12 mouse cellular contexts compared by ENCODE assay signal in genomic region chr5:103209486-103209885, GRCm38 (mm10). TPM values are rescaled to one million over a fixed set of nuclear protein-coding genes. Genes with fewer than 3 reads are reported as not detected.
DNase-seq lines count a peak whose midpoint lies in the region; ATAC-seq lines count a peak whose summit lies in the region.
"Had no signal": no experiment of that assay in that cellular context is flagged by ENCODE, and none has a peak within 500 bp of the region (broad histone marks: within the 10 kb centered on the region; RNA-seq: fewer than 3 reads in every experiment).

No protein-coding gene starts in this region.

- WGBS in hindbrain, embryonic 11.5 days: 68% methylated on average over 6 of the region's 6 CpGs
- 61% methylated on average over 6 of the region's 6 CpGs for WGBS in neural tube, embryonic 12.5 days

- peak overlapping the region; percentile 54 for H3K4me2 ChIP-seq in hindbrain, embryonic 11.5 days (replicated peaks; ENCODE audit: low read depth, low read length)
- peak overlapping the region; percentile 53 for H3K4me2 ChIP-seq in neural tube, embryonic 12.5 days (replicated peaks)
- H3K4me2 ChIP-seq: embryonic facial prominence, embryonic 12.5 days; liver, embryonic 12.5 days had no signal

- no peaks in the 10 kb centered on the region for H3K9me3 ChIP-seq in hindbrain, embryonic 11.5 days (ENCODE audit: control insufficient read depth, low read length)
- 0 out of 2 replicates have a peak, but pooled peaks cover 1% of the 10 kb centered on the region for H3K9me3 ChIP-seq in neural tube, embryonic 12.5 days
- H3K9me3 ChIP-seq: embryonic facial prominence, embryonic 12.5 days; liver, embryonic 12.5 days had no signal

- H3K27ac ChIP-seq in hindbrain, embryonic 11.5 days (ENCODE audit: low read depth, low read length): peak overlapping the region; percentile 13; the same call in 1 of the 2 replicates
- H3K27ac ChIP-seq in neural tube, embryonic 12.5 days: no peak overlapping the region
- H3K27ac ChIP-seq: embryonic facial prominence, embryonic 12.5 days; liver, embryonic 12.5 days had no signal

- no peaks in the 10 kb centered on the region for H3K36me3 ChIP-seq in hindbrain, embryonic 11.5 days (ENCODE audit: control insufficient read depth, insufficient read depth, low read length)
- H3K36me3 ChIP-seq in neural tube, embryonic 12.5 days: no peaks in the 10 kb centered on the region
- H3K36me3 ChIP-seq: embryonic facial prominence, embryonic 12.5 days; liver, embryonic 12.5 days had no signal

- H3K9ac ChIP-seq in hindbrain, embryonic 11.5 days (ENCODE audit: low read depth, low read length): peak overlapping the region; percentile 48; the same call in 1 of the 2 replicates
- H3K9ac ChIP-seq in neural tube, embryonic 12.5 days: peak overlapping the region; percentile 30
- H3K9ac ChIP-seq: embryonic facial prominence, embryonic 12.5 days; liver, embryonic 12.5 days had no signal

- intact Hi-C loops in left cerebral cortex, postnatal 25 days (cut with DNase I): loop anchor here (5.0 kb wide), 2 partner anchors 117 to 187 kb away; no protein-coding TSS in a partner anchor
- intact Hi-C loops in left cerebral cortex, postnatal 10 days (cut with DNase I): loop anchor here (5.0 kb wide), 3 partner anchors 47 to 187 kb away; no protein-coding TSS in a partner anchor

- DNase-seq in left cerebral cortex, postnatal 25 days (ENCODE audit: low spot score in 2 of 2): peak; percentile 34 to 38
- DNase-seq in left cerebral cortex, postnatal 10 days (ENCODE audit: extremely low spot score in 1 of 2, low spot score in 2 of 2): no peak
- peak; percentile 37 to 60 for DNase-seq in cerebellum, postnatal 10 days
- DNase-seq in hindbrain, embryonic 11.5 days (ENCODE audit: low spot score): no peak
- no peak for DNase-seq in embryo, embryonic 9.5 days (ENCODE audit: extremely low spot score)
- DNase-seq: adrenal gland, postnatal 10 days had no signal

- peak overlapping the region; percentile 44 for H3K4me3 ChIP-seq in hindbrain, embryonic 11.5 days (ENCODE audit: low read depth, low read length)
- H3K4me3 ChIP-seq in neural tube, embryonic 12.5 days: peak overlapping the region; percentile 44
- H3K4me3 ChIP-seq: embryonic facial prominence, embryonic 12.5 days; liver, embryonic 12.5 days had no signal

- no peak for ATAC-seq in hindbrain, embryonic 11.5 days (ENCODE audit: low FRiP score)
- ATAC-seq in neural tube, embryonic 12.5 days (ENCODE audit: low FRiP score, low read depth): no peak
- no peak for ATAC-seq in monocyte, adult 5-6 weeks (replicated peaks; ENCODE audit: insufficient number of reproducible peaks, low FRiP score, low TSS enrichment, poor library complexity, severe bottlenecking)
- no peak for ATAC-seq in erythroblast, adult 5-6 weeks (replicated peaks; ENCODE audit: low FRiP score, poor library complexity, severe bottlenecking)
- ATAC-seq: liver, embryonic 12.5 days had no signal

- H3K4me1 ChIP-seq in hindbrain, embryonic 11.5 days (replicated peaks; ENCODE audit: control insufficient read depth, insufficient read depth, low read length): no peaks in the 10 kb centered on the region
- H3K4me1 ChIP-seq in neural tube, embryonic 12.5 days: peaks cover 11% of the 10 kb centered on the region
- H3K4me1 ChIP-seq: embryonic facial prominence, embryonic 12.5 days; liver, embryonic 12.5 days had no signal

- no peaks in the 10 kb centered on the region for H3K27me3 ChIP-seq in hindbrain, embryonic 11.5 days (ENCODE audit: control insufficient read depth, insufficient read depth, low read length)
- H3K27me3 ChIP-seq in neural tube, embryonic 12.5 days (replicated peaks): no peaks in the 10 kb centered on the region
- H3K27me3 ChIP-seq: embryonic facial prominence, embryonic 12.5 days; liver, embryonic 12.5 days had no signal

RNA-seq across cellular contexts. Expression of gene Mapk10, which starts 1.6 kb away (rescaled TPM):
- 100 to 1,000 TPM; 466 to 482 TPM for total RNA-seq in left cerebral cortex, postnatal 25 days (2021)
- 100 to 1,000 TPM; 302 to 323 TPM for total RNA-seq in left cerebral cortex, postnatal 10 days (2021)
- 67.7 and 72.2 TPM in 2 replicates for polyA plus RNA-seq in hindbrain, embryonic 11.5 days (2014; fragmentation: Nextera tagmentation; extraction: Ambion mirVana)
- 64.5 and 72.0 TPM in 2 replicates for polyA plus RNA-seq in neural tube, embryonic 12.5 days (2016; fragmentation: Nextera tagmentation; extraction: Ambion mirVana)
- total RNA-seq in monocyte, adult 5-6 weeks (2017): not detected in 3 replicates
- total RNA-seq in erythroblast, adult 5-6 weeks (2015; ENCODE audit: low replicate concordance): not detected in 2 replicates
- total RNA-seq in erythroblast, adult 5-6 weeks (2017; ENCODE audit: low replicate concordance): not detected in 2 replicates
- total RNA-seq: megakaryocyte-erythroid progenitor cell, adult 5-6 weeks had no signal

Comparison
In these comparisons a context has a peak if more than half of its experiments do, and no peak if none do; other contexts are left out.
1. DNase-seq: peak in left cerebral cortex, postnatal 25 days (2 of 2) and cerebellum, postnatal 10 days (2 of 2); none in left cerebral cortex, postnatal 10 days (0 of 2), hindbrain, embryonic 11.5 days (single experiment) and embryo, embryonic 9.5 days (single experiment).
2. RNA of gene Mapk10, which starts 1.6 kb away (total RNA-seq): 466 to 482 TPM in left cerebral cortex, postnatal 25 days and 302 to 323 TPM in left cerebral cortex, postnatal 10 days; not detected in monocyte, adult 5-6 weeks and not detected in erythroblast, adult 5-6 weeks; every median in the first group is over 100 times any median in the second.